Mouse (Mus musculus) heart, adult 18-20 months (tissue): ENCODE results near the gene Bag6. TPM values are rescaled to one million over a fixed set of nuclear protein-coding genes. Genes with fewer than 3 reads are reported as not detected.
A peak's percentile ranks its signal among the peaks of the same experiment; 100 is the strongest.

Experiments
- DNase-seq, 2 experiments: peaks; one replicate each; pipeline ENCODE4 v3.0.0; 2021 to 2022; ENCODE audit warnings: mixed read lengths in 1 of 2
- microRNA-seq, 2 experiments: library from miRNA; unstranded; fragments of <30 nt; microRNA quantifications; one replicate each; pipeline ENCODE4 v1.2.0; 2022
- total RNA-seq, 2 experiments: library from RNA; stranded (reverse); gene quantifications; 2 replicates each; pipeline ENCODE4 v1.2.3; 2021

The Bag6 gene
- total RNA-seq, 2 experiments from 2014 or later = 242 to 244 TPM

GRCm38 (mm10) chr17:35194844-35195630 is 60.1 kb downstream of the Bag6 start:
- DNase-seq = no peak

DNA sequence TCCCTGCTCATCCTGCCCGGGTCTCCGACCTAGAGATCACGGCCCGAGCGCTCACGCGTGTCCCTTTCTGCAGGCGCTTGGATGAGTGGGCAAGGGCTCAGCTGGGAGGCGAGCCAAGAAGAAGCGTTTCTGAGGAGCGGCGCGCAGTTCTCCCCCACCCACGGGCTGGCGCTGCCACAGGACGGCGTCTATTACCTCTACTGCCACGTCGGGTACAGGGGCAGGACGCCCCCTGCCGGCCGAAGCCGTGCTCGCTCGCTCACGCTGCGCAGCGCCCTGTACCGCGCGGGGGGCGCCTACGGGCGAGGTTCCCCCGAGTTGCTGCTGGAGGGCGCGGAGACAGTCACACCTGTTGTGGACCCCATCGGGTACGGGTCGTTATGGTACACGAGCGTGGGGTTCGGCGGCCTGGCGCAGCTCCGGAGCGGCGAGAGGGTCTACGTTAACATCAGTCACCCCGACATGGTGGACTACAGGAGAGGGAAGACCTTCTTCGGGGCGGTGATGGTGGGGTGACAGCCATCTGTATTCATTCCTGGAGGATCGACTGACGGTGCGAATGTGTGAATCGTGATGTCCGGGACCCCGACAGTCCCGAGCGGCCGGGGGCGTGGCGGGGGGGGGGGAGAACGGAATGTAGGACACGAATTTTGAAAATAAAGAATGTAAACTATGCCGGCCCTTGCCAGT is 60.8 kb downstream of the Bag6 start:
- peak; percentile 84 to 87 for DNase-seq

GRCm38 (mm10) chr17:35196321-35196641 is 61.3 kb downstream of the Bag6 start:
- no peak for DNase-seq

Small RNA genes within 50 kb of the gene (microRNA-seq; reads per million reads assigned to microRNA genes)
- gene Mir6973a = 0 reads per million in 2 experiments

Other genes starting within 250 kb of the Bag6 start
- 1 to 10 TPM; 2.8 to 4.1 TPM for gene C2, start 236.9 kb upstream of the Bag6 start, total RNA-seq
- 10 to 100 TPM; 38.1 to 42.7 TPM for gene Ehmt2, start 236.7 kb upstream of the Bag6 start, total RNA-seq
- gene Slc44a4, start 220.7 kb upstream of the Bag6 start, total RNA-seq = under 1 TPM in 1 of 2 experiments, not detected in 1; 0.62 TPM
- 10 to 100 TPM; 14.6 to 15.9 TPM for gene Neu1, start 203.9 kb upstream of the Bag6 start, total RNA-seq
- 10 to 100 TPM; 15.5 to 68.2 TPM for gene Hspa1b, start 175.9 kb upstream of the Bag6 start, total RNA-seq
- not detected for gene Gm20481, start 165.3 kb upstream of the Bag6 start, total RNA-seq
- gene Hspa1a, start 163.0 kb upstream of the Bag6 start, total RNA-seq = 10 to 100 TPM; 17.5 to 41.5 TPM
- gene Hspa1l, start 162.5 kb upstream of the Bag6 start, total RNA-seq = 10 to 100 TPM in 1 of 2 experiments, 1 to 10 TPM in 1; 9.8 to 10.8 TPM
- 10 to 100 TPM; 16.3 to 18.0 TPM for gene Lsm2, start 153.3 kb upstream of the Bag6 start, total RNA-seq
- 10 to 100 TPM; 32.4 to 35.1 TPM for gene Vars, start 134.2 kb upstream of the Bag6 start, total RNA-seq
- 10 to 100 TPM; 13.1 to 14.1 TPM for gene Vwa7, start 118.6 kb upstream of the Bag6 start, total RNA-seq
- gene Sapcd1, start 107.2 kb upstream of the Bag6 start, total RNA-seq = not detected
- gene Msh5, start 88.4 kb upstream of the Bag6 start, total RNA-seq = not detected
- gene Clic1, start 85.2 kb upstream of the Bag6 start, total RNA-seq = 10 to 100 TPM; 30.4 to 32.4 TPM
- 10 to 100 TPM; 14.0 to 19.8 TPM for gene Ddah2, start 76.1 kb upstream of the Bag6 start, total RNA-seq
- gene Ly6g6c, start 69.8 kb upstream of the Bag6 start, total RNA-seq = not detected
- under 1 TPM; 0.31 to 0.87 TPM for gene Mpig6b, start 69.0 kb upstream of the Bag6 start, total RNA-seq
- gene Ly6g6e, start 58.3 kb upstream of the Bag6 start, total RNA-seq = not detected
- gene Ly6g6d, start 57.1 kb upstream of the Bag6 start, total RNA-seq = under 1 TPM in 1 of 2 experiments, not detected in 1; 0.57 TPM
- not detected for gene Ly6g6f, start 49.6 kb upstream of the Bag6 start, total RNA-seq
- 10 to 100 TPM; 55.1 to 59.5 TPM for gene Abhd16a, start 45.9 kb upstream of the Bag6 start, total RNA-seq
- gene Ly6g5c, start 26.9 kb upstream of the Bag6 start, total RNA-seq = not detected
- gene Ly6g5b, start 19.8 kb upstream of the Bag6 start, total RNA-seq = not detected
- gene Gpank1, start 13.7 kb upstream of the Bag6 start, total RNA-seq = 10 to 100 TPM in 1 of 2 experiments, 1 to 10 TPM in 1; 7.3 to 10.5 TPM
- gene Csnk2b, start 13.1 kb upstream of the Bag6 start, total RNA-seq = 100 to 1,000 TPM; 149 to 150 TPM
- gene D17H6S53E, start 8.8 kb upstream of the Bag6 start, total RNA-seq = 10 to 100 TPM; 25.3 to 28.5 TPM
- not detected for gene Apom, start 3.1 kb upstream of the Bag6 start, total RNA-seq
- gene Prrc2a, start 29.7 kb downstream of the Bag6 start, total RNA-seq = 100 to 1,000 TPM; 125 to 144 TPM
- 1 to 10 TPM; 3.7 to 4.8 TPM for gene Aif1, start 40.9 kb downstream of the Bag6 start, total RNA-seq
- 1 to 10 TPM; 2.0 to 3.3 TPM for gene Lst1, start 53.3 kb downstream of the Bag6 start, total RNA-seq
- 10 to 100 TPM in 1 of 2 experiments, 1 to 10 TPM in 1; 1.5 to 12.1 TPM for gene Ltb, start 59.3 kb downstream of the Bag6 start, total RNA-seq
- gene Tnf, start 66.8 kb downstream of the Bag6 start, total RNA-seq = under 1 TPM; 0.25 to 0.28 TPM
- 1 to 10 TPM in 1 of 2 experiments, not detected in 1; 1.0 TPM for gene Lta, start 70.2 kb downstream of the Bag6 start, total RNA-seq
- not detected for gene Gm16181, start 85.7 kb downstream of the Bag6 start, total RNA-seq
- gene Atp6v1g2, start 98.5 kb downstream of the Bag6 start, total RNA-seq = 1 to 10 TPM; 2.1 to 2.3 TPM
- 1 to 10 TPM; 8.2 to 8.3 TPM for gene Nfkbil1, start 100.6 kb downstream of the Bag6 start, total RNA-seq
- 10 to 100 TPM; 77.3 to 83.1 TPM for gene Ddx39b, start 106.6 kb downstream of the Bag6 start, total RNA-seq
- 100 to 1,000 TPM; 164 to 263 TPM for gene H2-D1, start 127.6 kb downstream of the Bag6 start, total RNA-seq
- 1 to 10 TPM; 2.6 to 3.9 TPM for gene H2-Q1, start 185.2 kb downstream of the Bag6 start, total RNA-seq
- gene H2-Q2, start 207.1 kb downstream of the Bag6 start, total RNA-seq = 1 to 10 TPM; 1.7 TPM
- 10 to 100 TPM; 18.7 to 54.0 TPM for gene H2-Q4, start 244.4 kb downstream of the Bag6 start, total RNA-seq